Mouse (Mus musculus): Measurements from ENCODE around the gene Gm21972. TPM values are rescaled to one million over a fixed set of nuclear protein-coding genes. Genes with fewer than 3 reads are reported as not detected.

Gene Gm21972
- polyA plus RNA-seq, 1 experiment from 2014 or later: 0.61 TPM

DNA sequence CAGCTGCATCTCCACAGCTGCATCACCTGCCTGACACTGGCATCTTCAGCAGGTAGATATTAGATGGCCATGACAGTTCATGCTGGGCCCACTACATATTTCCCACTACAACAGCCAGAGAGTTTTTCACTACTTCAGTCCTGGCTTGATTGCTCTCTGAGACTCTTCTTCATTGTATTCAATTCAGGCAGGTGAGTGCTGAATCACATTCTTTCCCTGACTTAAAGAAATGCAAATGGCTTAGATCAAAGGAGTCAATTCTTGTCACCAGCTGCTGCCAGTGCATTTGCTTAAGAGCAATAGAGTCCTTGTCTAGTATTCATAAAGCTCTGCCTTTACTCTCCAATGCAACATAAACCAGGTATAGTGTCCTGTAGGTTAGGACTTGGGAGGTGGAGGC lies 67.9 kb downstream of the Gm21972 start:
- no peaks in the 10 kb centered on the region for H3K9me3 ChIP-seq
- H3K4me1 ChIP-seq (replicated peaks): no peaks in the 10 kb centered on the region

GRCm38 (mm10) chr1:86202617-86203219 lies 69.3 kb downstream of the Gm21972 start:
- Histone ChIP-seq H3K36me3 (peaks cover 68% of the 10 kb centered on the region), H3K4me2 (no peak overlapping the region)

More for the DNA sequence above, 67.9 kb downstream of the Gm21972 start:
- H3K4me2 ChIP-seq: no peak overlapping the region
- H3K9ac ChIP-seq: no peak overlapping the region
- no peak overlapping the region for H3K27ac ChIP-seq (replicated peaks)
- no peak overlapping the region for H3K4me3 ChIP-seq
- ATAC-seq (ENCODE audit: low FRiP score, low read depth): no peak
- H3K36me3 ChIP-seq: peaks cover 77% of the 10 kb centered on the region
- H3K27me3 ChIP-seq: no peaks in the 10 kb centered on the region

GRCm38 (mm10) chr1:86210676-86211075 lies 77.2 kb downstream of the Gm21972 start:
- Histone ChIP-seq H3K27me3 (no peaks in the 10 kb centered on the region), H3K9me3 (no peaks in the 10 kb centered on the region), H3K36me3 (peaks cover 41% of the 10 kb centered on the region), H3K4me3 (no peak overlapping the region), H3K4me2 (no peak overlapping the region), H3K9ac (no peak overlapping the region), H3K4me1 (replicated peaks) (no peaks in the 10 kb centered on the region), H3K27ac (replicated peaks) (no peak overlapping the region)
- no peak for ATAC-seq (ENCODE audit: low FRiP score, low read depth)
- WGBS: 86% methylated on average over 7 of the region's 7 CpGs

More at GRCm38 (mm10) chr1:86202617-86203219, 69.3 kb downstream of the Gm21972 start:
- H3K9me3 ChIP-seq: no peaks in the 10 kb centered on the region
- H3K27me3 ChIP-seq: no peaks in the 10 kb centered on the region
- H3K27ac ChIP-seq (replicated peaks): no peak overlapping the region
- no peak overlapping the region for H3K9ac ChIP-seq
- ATAC-seq (ENCODE audit: low FRiP score, low read depth): no peak
- 90% methylated on average over 9 of the region's 9 CpGs for WGBS
- no peaks in the 10 kb centered on the region for H3K4me1 ChIP-seq (replicated peaks)
- H3K4me3 ChIP-seq: no peak overlapping the region

DNA sequence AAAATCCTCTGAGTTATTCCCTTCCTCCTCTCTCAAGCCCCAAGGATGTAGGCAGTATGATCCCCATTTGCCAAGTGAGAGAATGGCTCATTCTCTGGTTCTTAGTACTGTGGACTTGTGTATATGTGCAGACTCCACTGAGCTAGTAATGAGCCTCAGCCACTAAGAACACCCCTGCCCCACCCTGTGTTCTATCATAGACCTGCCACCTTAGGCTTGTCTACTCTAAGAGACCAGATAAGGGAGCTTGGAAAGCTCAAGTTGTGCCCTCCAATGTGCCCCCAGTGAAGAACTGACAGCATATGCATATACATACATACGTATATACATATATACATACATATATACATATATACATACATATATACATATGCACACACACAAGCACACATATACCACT lies 78.1 kb downstream of the Gm21972 start:
- Histone ChIP-seq H3K4me2 (no peak overlapping the region), H3K36me3 (peaks cover 44% of the 10 kb centered on the region), H3K27me3 (no peaks in the 10 kb centered on the region), H3K9me3 (no peaks in the 10 kb centered on the region), H3K9ac (no peak overlapping the region), H3K27ac (replicated peaks) (no peak overlapping the region), H3K4me3 (no peak overlapping the region), H3K4me1 (replicated peaks) (no peaks in the 10 kb centered on the region)
- no peak for ATAC-seq (ENCODE audit: low FRiP score, low read depth)
- WGBS: 92% methylated on average over 1 of the region's 1 CpGs

Other genes with a start within 250 kb of the Gm21972 start
- 204 TPM in 2 replicates for gene Itm2c, start 239.4 kb upstream of the Gm21972 start, polyA plus RNA-seq (2015; fragmentation: Nextera tagmentation; extraction: Ambion mirVana)
- gene 4933407L21Rik, start 205.2 kb upstream of the Gm21972 start, polyA plus RNA-seq (2015; fragmentation: Nextera tagmentation; extraction: Ambion mirVana): 7.1 and 7.7 TPM in 2 replicates
- gene Gpr55, start 172.6 kb upstream of the Gm21972 start, polyA plus RNA-seq (2015; fragmentation: Nextera tagmentation; extraction: Ambion mirVana): 0.17 and 0.25 TPM in 2 replicates
- 0.32 and 0.87 TPM in 2 replicates for gene Spata3, start 116.8 kb upstream of the Gm21972 start, polyA plus RNA-seq (2015; fragmentation: Nextera tagmentation; extraction: Ambion mirVana)
- 10.8 and 14.3 TPM in 2 replicates for gene 2810459M11Rik, start 87.8 kb upstream of the Gm21972 start, polyA plus RNA-seq (2015; fragmentation: Nextera tagmentation; extraction: Ambion mirVana)
- 181 and 185 TPM in 2 replicates for gene Psmd1, start 69.2 kb upstream of the Gm21972 start, polyA plus RNA-seq (2015; fragmentation: Nextera tagmentation; extraction: Ambion mirVana)
- 0.10 and 0.75 TPM in 2 replicates for gene Htr2b, start 21.7 kb upstream of the Gm21972 start, polyA plus RNA-seq (2015; fragmentation: Nextera tagmentation; extraction: Ambion mirVana)
- 32.6 and 35.8 TPM in 2 replicates for gene Armc9, start 21.1 kb downstream of the Gm21972 start, polyA plus RNA-seq (2015; fragmentation: Nextera tagmentation; extraction: Ambion mirVana)
- gene B3gnt7, start 169.2 kb downstream of the Gm21972 start, polyA plus RNA-seq (2015; fragmentation: Nextera tagmentation; extraction: Ambion mirVana): 6.9 and 8.7 TPM in 2 replicates
- 202 and 210 TPM in 2 replicates for gene Ncl, start 225.8 kb downstream of the Gm21972 start, polyA plus RNA-seq (2015; fragmentation: Nextera tagmentation; extraction: Ambion mirVana)